Mouse (Mus musculus) forebrain, embryonic 13.5 days (tissue): ENCODE results near the gene Dhx58. TPM values are rescaled to one million over a fixed set of nuclear protein-coding genes. Genes with fewer than 3 reads are reported as not detected.
"Not testable (repeated sequence)": the region's sequence is repeated elsewhere in the genome, so short reads cannot be mapped to it uniquely, and the experiment has no call there.

Experiments used
- ATAC-seq: fragments of 200-750 bp; cut with Nextera tagmentation; 2 replicates; pipeline ENCODE4 v1.8.0; 2017
- H3K27ac ChIP-seq: fragments of 300-500 bp; sonication (generic); 2 replicates; pipeline ENCODE4 v1.5.1; 2015; ENCODE audit warnings: inconsistent platforms, mild to moderate bottlenecking, moderate library complexity
- H3K27me3 ChIP-seq: fragments of 300-500 bp; sonication (generic); 2 replicates; pipeline ENCODE4 v1.6.1; 2015; ENCODE audit warnings: mild to moderate bottlenecking, inconsistent platforms
- H3K36me3 ChIP-seq: fragments of 300-500 bp; sonication (generic); 2 replicates; pipeline ENCODE4 v1.6.1; 2015; ENCODE audit warnings: mild to moderate bottlenecking, inconsistent platforms; ENCODE audit not compliant: poor library complexity, severe bottlenecking
- H3K4me1 ChIP-seq: fragments of 300-500 bp; sonication (generic); 2 replicates; pipeline ENCODE4 v1.6.1; 2015; ENCODE audit warnings: inconsistent platforms
- H3K4me2 ChIP-seq: fragments of 300-500 bp; sonication (generic); 2 replicates; pipeline ENCODE4 v1.6.1; 2015; ENCODE audit warnings: inconsistent platforms, mild to moderate bottlenecking, moderate library complexity
- H3K4me3 ChIP-seq: fragments of 300-500 bp; sonication (generic); 2 replicates; pipeline ENCODE4 v1.5.1; 2015; ENCODE audit warnings: mild to moderate bottlenecking, inconsistent platforms
- H3K9ac ChIP-seq: fragments of 300-500 bp; sonication (generic); 2 replicates; pipeline ENCODE4 v1.6.1; 2015; ENCODE audit warnings: mild to moderate bottlenecking, inconsistent platforms
- H3K9me3 ChIP-seq: fragments of 300-500 bp; sonication (generic); replicated peaks from 2 replicates; pipeline ENCODE4 v1.6.1; 2016; ENCODE audit warnings: inconsistent platforms
- WGBS: fragments of 180-500 bp; shearing (Covaris S2); methylation state at CpG from one replicate; pipeline ENCODE4 v1.1.7; 2015; 5-methylcytosine and 5-hydroxymethylcytosine counted together
- polyA plus RNA-seq: library from polyadenylated mRNA; unstranded; fragments of >200 nt; fragmentation: Nextera tagmentation; extraction: Ambion mirVana; gene quantifications from 2 replicates; pipeline ENCODE4 v1.2.1, GENCODE M21; 2015

The Dhx58 gene
- polyA plus RNA-seq, 1 experiment from 2014 or later = 2.1 TPM

GRCm38 (mm10) chr11:100671049-100671448 is 33.0 kb downstream of the Dhx58 start:
- no peak overlapping the region for H3K27ac ChIP-seq
- ATAC-seq = no peak
- H3K36me3 ChIP-seq = no peaks in the 10 kb centered on the region
- H3K4me2 ChIP-seq = no peak overlapping the region
- peaks cover 9% of the 10 kb centered on the region for H3K4me1 ChIP-seq
- H3K9ac ChIP-seq = no peak overlapping the region
- WGBS = 75% methylated on average over 1 of the region's 1 CpGs
- peaks cover 11% of the 10 kb centered on the region for H3K27me3 ChIP-seq
- no peaks in the 10 kb centered on the region for H3K9me3 ChIP-seq
- no peak overlapping the region for H3K4me3 ChIP-seq

GRCm38 (mm10) chr11:100659806-100660205 is 44.3 kb downstream of the Dhx58 start:
- Histone ChIP-seq H3K4me1 (peaks cover 10% of the 10 kb centered on the region; the same call in 1 of the 2 replicates), H3K27ac (no peak overlapping the region), H3K9me3 (no peaks in the 10 kb centered on the region), H3K4me2 (no peak overlapping the region), H3K27me3 (no peaks in the 10 kb centered on the region), H3K4me3 (no peak overlapping the region), H3K36me3 (no peaks in the 10 kb centered on the region), H3K9ac (no peak overlapping the region)
- ATAC-seq = no peak
- WGBS = 75% methylated on average over 10 of the region's 10 CpGs

- H3K36me3 ChIP-seq = no peaks in the 10 kb centered on the region
- H3K9me3 ChIP-seq = no peaks in the 10 kb centered on the region
- no peak for ATAC-seq
- WGBS = 24% methylated on average over 6 of the region's 6 CpGs
- H3K4me1 ChIP-seq = peaks cover 10% of the 10 kb centered on the region; the same call in 1 of the 2 replicates
- no peak overlapping the region for H3K9ac ChIP-seq
- peaks cover 9% of the 10 kb centered on the region for H3K27me3 ChIP-seq
- H3K4me2 ChIP-seq = no peak overlapping the region
- H3K4me3 ChIP-seq = no peak overlapping the region
- no peak overlapping the region for H3K27ac ChIP-seq
Observed at GRCm38 (mm10) chr11:100656458-100656857, 47.6 kb downstream of the Dhx58 start.

GRCm38 (mm10) chr11:100655589-100655988 is 48.5 kb downstream of the Dhx58 start:
- H3K4me1 ChIP-seq, H3K4me2 ChIP-seq, H3K9me3 ChIP-seq, H3K4me3 ChIP-seq, ATAC-seq, H3K36me3 ChIP-seq, H3K9ac ChIP-seq, H3K27ac ChIP-seq: not testable (repeated sequence)
- H3K27me3 ChIP-seq = peaks cover 17% of the 10 kb centered on the region
- WGBS = 63% methylated on average over 3 of the region's 3 CpGs

- WGBS = 23% methylated on average over 3 of the region's 3 CpGs
Observed at GRCm38 (mm10) chr11:100651748-100652147, 52.3 kb downstream of the Dhx58 start.

GRCm38 (mm10) chr11:100651205-100651604 is 52.9 kb downstream of the Dhx58 start:
- WGBS = 11% methylated on average over 6 of the region's 8 CpGs
- no peak overlapping the region for H3K4me2 ChIP-seq
- H3K36me3 ChIP-seq = no peaks in the 10 kb centered on the region
- H3K4me3 ChIP-seq = no peak overlapping the region
- H3K27me3 ChIP-seq = peaks cover 43% of the 10 kb centered on the region
- ATAC-seq = no peak
- no peak overlapping the region for H3K9ac ChIP-seq
- H3K27ac ChIP-seq = no peak overlapping the region
- peaks cover 2% of the 10 kb centered on the region; the same call in 1 of the 2 replicates for H3K4me1 ChIP-seq
- H3K9me3 ChIP-seq = no peaks in the 10 kb centered on the region

More at GRCm38 (mm10) chr11:100651748-100652147, 52.3 kb downstream of the Dhx58 start:
- no peak overlapping the region for H3K27ac ChIP-seq
- H3K4me2 ChIP-seq = no peak overlapping the region
- H3K4me3 ChIP-seq = no peak overlapping the region
- no peak overlapping the region for H3K9ac ChIP-seq
- peaks cover 7% of the 10 kb centered on the region; the same call in 1 of the 2 replicates for H3K4me1 ChIP-seq
- H3K27me3 ChIP-seq = peaks cover 43% of the 10 kb centered on the region
- ATAC-seq = no peak
- H3K36me3 ChIP-seq = no peaks in the 10 kb centered on the region
- no peaks in the 10 kb centered on the region for H3K9me3 ChIP-seq

- H3K27ac ChIP-seq = no peak overlapping the region
- ATAC-seq = no peak
- H3K9me3 ChIP-seq = no peaks in the 10 kb centered on the region
- H3K27me3 ChIP-seq = peaks cover 43% of the 10 kb centered on the region
- H3K4me3 ChIP-seq = no peak overlapping the region
- 88% methylated on average over 8 of the region's 8 CpGs for WGBS
- no peak overlapping the region for H3K9ac ChIP-seq
- H3K4me2 ChIP-seq = no peak overlapping the region
- H3K36me3 ChIP-seq = no peaks in the 10 kb centered on the region
- H3K4me1 ChIP-seq = peaks cover 12% of the 10 kb centered on the region; the same call in 1 of the 2 replicates
Observed at GRCm38 (mm10) chr11:100648405-100648804, 55.7 kb downstream of the Dhx58 start.

- Histone ChIP-seq H3K36me3 (no peaks in the 10 kb centered on the region), H3K9ac (no peak overlapping the region), H3K9me3 (no peaks in the 10 kb centered on the region), H3K4me1 (peaks cover 12% of the 10 kb centered on the region; the same call in 1 of the 2 replicates), H3K27me3 (peaks cover 35% of the 10 kb centered on the region), H3K27ac (no peak overlapping the region), H3K4me3 (no peak overlapping the region), H3K4me2 (no peak overlapping the region)
- ATAC-seq = no peak
- WGBS = 0% methylated on average over 1 of the region's 1 CpGs
Observed at GRCm38 (mm10) chr11:100646265-100646664, 57.8 kb downstream of the Dhx58 start.

Other genes starting within 250 kb of the Dhx58 start
- 12.1 and 12.2 TPM in 2 replicates for gene Klhl11, start 231.5 kb downstream of the Dhx58 start, polyA plus RNA-seq
- 251 and 271 TPM in 2 replicates for gene Acly, start 176.3 kb downstream of the Dhx58 start, polyA plus RNA-seq
- gene Ttc25, start 158.7 kb downstream of the Dhx58 start, polyA plus RNA-seq = 1.6 and 1.9 TPM in 2 replicates
- 20.1 and 20.8 TPM in 2 replicates for gene Cnp, start 129.4 kb downstream of the Dhx58 start, polyA plus RNA-seq
- 94.7 and 101 TPM in 2 replicates for gene Nkiras2, start 85.0 kb downstream of the Dhx58 start, polyA plus RNA-seq
- 283 and 285 TPM in 2 replicates for gene Dnajc7, start 84.1 kb downstream of the Dhx58 start, polyA plus RNA-seq
- 0.18 and 0.48 TPM in 2 replicates for gene Zfp385c, start 11.8 kb downstream of the Dhx58 start, polyA plus RNA-seq
- 41.6 and 48.7 TPM in 2 replicates for gene Kat2a, start 8.2 kb upstream of the Dhx58 start, polyA plus RNA-seq
- gene Hspb9, start 9.6 kb upstream of the Dhx58 start, polyA plus RNA-seq = not detected in 2 replicates
- gene Rab5c, start 33.9 kb upstream of the Dhx58 start, polyA plus RNA-seq = 22.7 and 23.1 TPM in 2 replicates
- gene Kcnh4, start 55.7 kb upstream of the Dhx58 start, polyA plus RNA-seq = 3.4 and 4.6 TPM in 2 replicates
- gene Hcrt, start 58.7 kb upstream of the Dhx58 start, polyA plus RNA-seq = not detected in 2 replicates
- gene Ghdc, start 66.7 kb upstream of the Dhx58 start, polyA plus RNA-seq = 1.9 and 2.4 TPM in 2 replicates
- 11.1 and 14.0 TPM in 2 replicates for gene Stat5b, start 146.5 kb upstream of the Dhx58 start, polyA plus RNA-seq
- 0.85 and 1.2 TPM in 2 replicates for gene Stat5a, start 155.1 kb upstream of the Dhx58 start, polyA plus RNA-seq
- 24.6 and 29.1 TPM in 2 replicates for gene Stat3, start 235.3 kb upstream of the Dhx58 start, polyA plus RNA-seq